Mouse (Mus musculus) thymus, postnatal 4 days (tissue): ENCODE measurements around the gene Zfp560.
"Not testable (repeated sequence)": the region's sequence is repeated elsewhere in the genome, so short reads cannot be mapped to it uniquely, and the experiment has no call there.

Experiments
- DNase-seq: peaks from one replicate; pipeline ENCODE4 v3.0.0; 2021

Zfp560 gene

GRCm38 (mm10) chr9:20384532-20385342 is at the start of gene Zfp560:
Gene Zfp560, minus strand, starts transcription at chr9:20385177.
- peak; percentile 94 for DNase-seq

- no peak for DNase-seq
These were observed 45.0 kb upstream of the Zfp560 start for GRCm38 (mm10) chr9:20430004-20430403.

GRCm38 (mm10) chr9:20411460-20411859 is 26.5 kb upstream of the Zfp560 start:
- no peak for DNase-seq

GRCm38 (mm10) chr9:20409319-20409718 is 24.3 kb upstream of the Zfp560 start:
- no peak for DNase-seq

GRCm38 (mm10) chr9:20385343-20385703 is 346 bp upstream of the Zfp560 start:
- DNase-seq = no peak

GRCm38 (mm10) chr9:20383659-20384058 is 1.3 kb downstream of the Zfp560 start:
- DNase-seq = no peak

- DNase-seq = no peak
These were observed 10.3 kb downstream of the Zfp560 start for GRCm38 (mm10) chr9:20374712-20375111.

GRCm38 (mm10) chr9:20367311-20367710 is 17.7 kb downstream of the Zfp560 start:
- no peak for DNase-seq

GRCm38 (mm10) chr9:20348501-20348900 is 36.5 kb downstream of the Zfp560 start:
- no peak for DNase-seq

GRCm38 (mm10) chr9:20335994-20336393 is 49.0 kb downstream of the Zfp560 start, which contains the start of gene Olfr18:
Gene Olfr18, minus strand, starts transcription at chr9:20336094.
- no peak for DNase-seq

GRCm38 (mm10) chr9:20298232-20298631 is 86.7 kb downstream of the Zfp560 start, which contains the start of gene Olfr873:
Gene Olfr873, plus strand, starts transcription at chr9:20298532.
- DNase-seq = no peak

GRCm38 (mm10) chr9:20295562-20295961 is 89.4 kb downstream of the Zfp560 start:
- not testable (repeated sequence) for DNase-seq
